Mouse (Mus musculus): ENCODE data around the gene Gm5771.
"Not testable (repeated sequence)": the region's sequence is repeated elsewhere in the genome, so short reads cannot be mapped to it uniquely, and the experiment has no call there.

Gm5771 gene

GRCm38 (mm10) chr6:41392056-41392455 is at the start of gene Gm5771:
Gm5771 (plus strand) TSS chr6:41392356.
- H3K4me1 ChIP-seq (replicated peaks; ENCODE audit: low read depth, low read length); H3K36me3 ChIP-seq (ENCODE audit: insufficient read depth, low read length); H3K27me3 ChIP-seq (ENCODE audit: insufficient read depth, low read length); H3K4me3 ChIP-seq (replicated peaks; ENCODE audit: low read length); H3K9me3 ChIP-seq (ENCODE audit: low read length): not testable (repeated sequence)

- no peaks in the 10 kb centered on the region for H3K36me3 ChIP-seq (ENCODE audit: insufficient read depth, low read length)
- TF ChIP-seq NANOG (IDR thresholded peaks at IDR 0.05; ENCODE audit: borderline replicate concordance, low read length) (no peak), CTCF (conservative IDR thresholded peaks at IDR 0.05; ENCODE audit: low read length) (no peak), POU5F1 (IDR thresholded peaks at IDR 0.05; ENCODE audit: borderline replicate concordance, low read length) (no peak)
- no peak within 1 kb of the TSS for H3K4me3 ChIP-seq (replicated peaks; ENCODE audit: low read length)
- no peaks in the 10 kb centered on the region for H3K9me3 ChIP-seq (ENCODE audit: low read length)
- no peaks in the 10 kb centered on the region for H3K4me1 ChIP-seq (replicated peaks; ENCODE audit: low read depth, low read length)
- H3K27me3 ChIP-seq (ENCODE audit: insufficient read depth, low read length), result no peaks in the 10 kb centered on the region
Measured at GRCm38 (mm10) chr6:41353932-41354331, 38.2 kb upstream of the Gm5771 start, which contains the start of gene Try10. Try10 (plus strand) TSS chr6:41354105.

GRCm38 (mm10) chr6:41373772-41374171 is 18.4 kb upstream of the Gm5771 start:
- not testable (repeated sequence) for H3K36me3 ChIP-seq (ENCODE audit: insufficient read depth, low read length); H3K9me3 ChIP-seq (ENCODE audit: low read length); H3K27me3 ChIP-seq (ENCODE audit: insufficient read depth, low read length); H3K4me1 ChIP-seq (replicated peaks; ENCODE audit: low read depth, low read length); H3K4me3 ChIP-seq (replicated peaks; ENCODE audit: low read length)

GRCm38 (mm10) chr6:41377578-41377977 is 14.6 kb upstream of the Gm5771 start, which contains the start of gene Prss3:
Prss3 (minus strand) TSS chr6:41377678.
- not testable (repeated sequence) for H3K27me3 ChIP-seq (ENCODE audit: insufficient read depth, low read length); H3K4me1 ChIP-seq (replicated peaks; ENCODE audit: low read depth, low read length); H3K4me3 ChIP-seq (replicated peaks; ENCODE audit: low read length); H3K36me3 ChIP-seq (ENCODE audit: insufficient read depth, low read length); H3K9me3 ChIP-seq (ENCODE audit: low read length)

- H3K4me1 ChIP-seq (replicated peaks; ENCODE audit: low read depth, low read length), result no peaks in the 10 kb centered on the region
- H3K9me3 ChIP-seq (ENCODE audit: low read length), result no peaks in the 10 kb centered on the region
- TF ChIP-seq CTCF (conservative IDR thresholded peaks at IDR 0.05; ENCODE audit: low read length), result no peak
- TF ChIP-seq POU5F1 (IDR thresholded peaks at IDR 0.05; ENCODE audit: borderline replicate concordance, low read length), result no peak
- TF ChIP-seq NANOG (IDR thresholded peaks at IDR 0.05; ENCODE audit: borderline replicate concordance, low read length), result no peak
- H3K4me3 ChIP-seq (replicated peaks; ENCODE audit: low read length), result no peak overlapping the region
- H3K36me3 ChIP-seq (ENCODE audit: insufficient read depth, low read length), result no peaks in the 10 kb centered on the region
- no peaks in the 10 kb centered on the region for H3K27me3 ChIP-seq (ENCODE audit: insufficient read depth, low read length)
Measured at GRCm38 (mm10) chr6:41386781-41387180, 5.4 kb upstream of the Gm5771 start.

- H3K27me3 ChIP-seq (ENCODE audit: insufficient read depth, low read length); H3K4me1 ChIP-seq (replicated peaks; ENCODE audit: low read depth, low read length); H3K4me3 ChIP-seq (replicated peaks; ENCODE audit: low read length); H3K36me3 ChIP-seq (ENCODE audit: insufficient read depth, low read length); H3K9me3 ChIP-seq (ENCODE audit: low read length): not testable (repeated sequence)
Measured at GRCm38 (mm10) chr6:41391640-41392039, 516 bp upstream of the Gm5771 start.

- H3K4me1 ChIP-seq (replicated peaks; ENCODE audit: low read depth, low read length); H3K36me3 ChIP-seq (ENCODE audit: insufficient read depth, low read length); H3K9me3 ChIP-seq (ENCODE audit: low read length); H3K4me3 ChIP-seq (replicated peaks; ENCODE audit: low read length); H3K27me3 ChIP-seq (ENCODE audit: insufficient read depth, low read length): not testable (repeated sequence)
Measured at GRCm38 (mm10) chr6:41442261-41442660, 50.1 kb downstream of the Gm5771 start.

GRCm38 (mm10) chr6:41446045-41446444 is 53.9 kb downstream of the Gm5771 start, which contains the start of gene Gm10334:
Gm10334 (minus strand) TSS chr6:41446145.
- H3K9me3 ChIP-seq (ENCODE audit: low read length); H3K36me3 ChIP-seq (ENCODE audit: insufficient read depth, low read length); H3K27me3 ChIP-seq (ENCODE audit: insufficient read depth, low read length); H3K4me3 ChIP-seq (replicated peaks; ENCODE audit: low read length); H3K4me1 ChIP-seq (replicated peaks; ENCODE audit: low read depth, low read length): not testable (repeated sequence)
